Mouse (Mus musculus) erythroblast, embryonic 14.5 days (primary cell): ENCODE results near the gene Atp6v0d1.

ENCODE experiments used
- GATA1 ChIP-seq: IDR thresholded peaks from 2 replicates; pipeline ENCODE4 v1.6.1; 2012; ENCODE audit warnings: low read length, inconsistent platforms, mixed read lengths
- TAL1 ChIP-seq: IDR thresholded peaks from 3 replicates; pipeline ENCODE4 v1.6.1; 2012; ENCODE audit warnings: low read length, inconsistent platforms, mixed read lengths

- no peak for TF ChIP-seq GATA1
- TF ChIP-seq TAL1, result no peak
Measured at GRCm38 (mm10) chr8:105476161-105476560, 89.7 kb downstream of the Atp6v0d1 start.
